Mouse (Mus musculus): ENCODE data around the gene Cep170b. TPM values are rescaled to one million over a fixed set of nuclear protein-coding genes. Genes with fewer than 3 reads are reported as not detected.

The Cep170b gene
- total RNA-seq (2021) = 10 to 100 TPM; 11.2 to 12.3 TPM
- long read RNA-seq, experiment 1, partial matches to known transcripts = 0 of 7 reads
- long read RNA-seq, experiment 1, other reads (novel, unspliced or antisense) = 7 of 7 reads
- long read RNA-seq, experiment 2, full-length matches to known transcripts = 1 of 8 reads
- long read RNA-seq, experiment 2, partial matches to known transcripts = 2 of 8 reads
- long read RNA-seq, experiment 2, other reads (novel, unspliced or antisense) = 5 of 8 reads

GRCm38 (mm10) chr12:112720216-112720615, at the start of gene Cep170b:
Gene Cep170b, plus strand, starts transcription at chr12:112720455.
- intact Hi-C loops (cut with DNase I) = no loop called here
- DNase-seq = no peak

GRCm38 (mm10) chr12:112670718-112671393, 49.4 kb upstream of the Cep170b start:
- intact Hi-C loops (cut with DNase I) = no loop called here
- DNase-seq = peak; percentile 52 to 58

- no peak for DNase-seq
- intact Hi-C loops (cut with DNase I) = no loop called here
These were observed 48.4 kb upstream of the Cep170b start for GRCm38 (mm10) chr12:112671891-112672290.

GRCm38 (mm10) chr12:112672744-112673575, 47.3 kb upstream of the Cep170b start:
- peak in 1 of 2 experiments; percentile 45 for DNase-seq
- intact Hi-C loops (cut with DNase I) = no loop called here

GRCm38 (mm10) chr12:112673576-112674091, 46.6 kb upstream of the Cep170b start:
- intact Hi-C loops (cut with DNase I) = loop anchor here (2.0 kb wide), 1 partner anchor 13 kb away; no protein-coding TSS in a partner anchor
- DNase-seq = no peak

GRCm38 (mm10) chr12:112674132-112675011, 45.9 kb upstream of the Cep170b start, which contains the start of gene Akt1:
Gene Akt1, minus strand, starts transcription at chr12:112674884.
- DNase-seq = peak; percentile 38 to 57
- intact Hi-C loops (cut with DNase I) = loop anchor here (2.0 kb wide), 1 partner anchor 14 kb away; no protein-coding TSS in a partner anchor

GRCm38 (mm10) chr12:112675245-112676035, 44.8 kb upstream of the Cep170b start:
- intact Hi-C loops (cut with DNase I) = loop anchor here (2.0 kb wide), 1 partner anchor 15 kb away; no protein-coding TSS in a partner anchor
- DNase-seq = peak; percentile 71 to 80

GRCm38 (mm10) chr12:112677076-112677475, 43.2 kb upstream of the Cep170b start:
- no peak for DNase-seq
- intact Hi-C loops (cut with DNase I) = no loop called here

- no peak for DNase-seq
- intact Hi-C loops (cut with DNase I) = no loop called here
These were observed 42.2 kb upstream of the Cep170b start for GRCm38 (mm10) chr12:112677943-112678554.

GRCm38 (mm10) chr12:112678555-112679026, 41.7 kb upstream of the Cep170b start, which contains the start of gene Zbtb42:
Gene Zbtb42, plus strand, starts transcription at chr12:112678828.
- DNase-seq = peak; percentile 44 to 54
- intact Hi-C loops (cut with DNase I) = no loop called here

- intact Hi-C loops (cut with DNase I) = no loop called here
- no peak for DNase-seq
These were observed 40.9 kb upstream of the Cep170b start for GRCm38 (mm10) chr12:112679027-112679996.

- DNase-seq = no peak
- intact Hi-C loops (cut with DNase I) = no loop called here
These were observed 36.9 kb upstream of the Cep170b start for GRCm38 (mm10) chr12:112683351-112683750.

- no peak for DNase-seq
- intact Hi-C loops (cut with DNase I) = no loop called here
These were observed 31.8 kb upstream of the Cep170b start for GRCm38 (mm10) chr12:112688458-112688857.

- DNase-seq = peak; percentile 91 to 94
These were observed 26.8 kb upstream of the Cep170b start for GRCm38 (mm10) chr12:112693185-112694126.

GRCm38 (mm10) chr12:112694127-112694475, 26.2 kb upstream of the Cep170b start:
- DNase-seq = no peak
- intact Hi-C loops (cut with DNase I) = no loop called here

More at GRCm38 (mm10) chr12:112693185-112694126, 26.8 kb upstream of the Cep170b start:
- intact Hi-C loops (cut with DNase I) = no loop called here
